Mouse (Mus musculus): ENCODE measurements around the gene Pigk.

DNA sequence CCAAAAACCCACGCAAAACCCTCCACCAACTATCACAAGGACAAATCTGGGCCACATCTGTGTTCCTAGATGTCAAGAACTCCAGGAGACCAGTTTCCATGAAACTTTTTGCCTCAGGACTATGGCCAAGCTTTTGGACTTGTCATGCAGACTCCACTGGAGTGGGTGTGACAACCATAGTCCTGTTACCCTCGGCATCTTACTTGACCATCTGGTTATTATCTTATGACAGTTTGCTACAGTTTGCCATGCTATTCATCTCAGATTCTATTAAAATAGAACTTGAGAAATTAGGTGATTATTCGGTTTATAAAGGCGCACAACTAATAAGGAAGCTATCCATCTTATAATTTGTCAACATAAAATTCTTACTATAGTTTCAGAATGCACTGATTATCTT is 39.4 kb downstream of the Pigk start:
- TF ChIP-seq CTCF (IDR thresholded peaks at IDR 0.05; ENCODE audit: low read depth) (no peak), EP300 (optimal IDR thresholded peaks at IDR 0.05) (no peak)

All from stomach, postnatal 0 days (tissue).